Mouse (Mus musculus): Measurements from ENCODE around the gene Opcml. TPM values are rescaled to one million over a fixed set of nuclear protein-coding genes. Genes with fewer than 3 reads are reported as not detected.

Gene Opcml
- polyA plus RNA-seq, 1 experiment from 2014 or later, result 36.5 TPM

DNA sequence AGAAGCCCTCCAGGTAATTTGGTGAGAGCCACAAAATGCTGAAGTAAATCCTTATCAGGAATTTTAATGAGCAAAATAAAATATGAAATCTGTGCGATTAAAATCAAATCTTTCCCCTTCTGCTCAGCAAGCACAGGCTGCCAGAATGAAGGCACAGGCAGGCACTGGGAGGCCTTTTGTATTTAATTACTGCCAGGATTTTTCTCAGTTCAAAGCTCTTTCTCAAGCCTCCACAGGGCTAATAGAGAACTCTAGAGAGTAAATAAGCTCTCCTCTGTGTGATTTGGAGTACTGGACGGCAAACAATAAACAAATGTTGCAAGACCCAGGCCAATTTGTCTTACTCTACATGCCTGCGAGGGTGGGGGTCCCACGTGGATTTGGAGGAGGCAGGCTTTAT, 208.2 kb downstream of the Opcml start:
- Histone ChIP-seq H3K4me3 (replicated peaks; ENCODE audit: low read depth, low read length) (no peak overlapping the region), H3K4me1 (ENCODE audit: control insufficient read depth, insufficient read depth, low read length) (no peaks in the 10 kb centered on the region), H3K36me3 (ENCODE audit: control insufficient read depth, insufficient read depth, low read length) (no peaks in the 10 kb centered on the region), H3K4me2 (ENCODE audit: low read length) (no peak overlapping the region), H3K27ac (replicated peaks; ENCODE audit: low read depth, low read length) (no peak overlapping the region), H3K9ac (replicated peaks; ENCODE audit: low read length) (no peak overlapping the region), H3K27me3 (ENCODE audit: control insufficient read depth, insufficient read depth, low read length) (no peaks in the 10 kb centered on the region), H3K9me3 (ENCODE audit: control insufficient read depth, low read length) (no peaks in the 10 kb centered on the region)
- ATAC-seq (ENCODE audit: low FRiP score, low TSS enrichment) (no peak), DNase-seq (peak; percentile 38)
- WGBS, result 46% methylated on average over 4 of the region's 4 CpGs

DNA sequence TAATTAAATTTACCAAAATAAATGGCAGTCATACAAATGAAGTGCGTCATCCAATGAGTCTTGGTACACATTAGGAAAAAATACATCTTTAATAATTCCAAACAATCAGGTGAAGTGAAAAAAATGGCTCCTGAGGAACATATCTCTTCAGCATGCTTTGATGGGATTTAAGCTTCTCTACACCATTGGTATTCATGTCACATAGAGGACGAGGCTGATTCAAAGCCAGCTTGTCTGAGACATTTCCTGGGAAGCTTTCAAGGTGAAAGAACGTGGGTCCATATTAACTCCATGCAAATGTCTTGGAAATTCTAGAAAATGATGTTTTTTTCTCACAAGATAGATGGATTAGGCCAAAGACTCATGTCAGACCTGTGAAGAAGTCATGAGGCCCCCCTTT, 212.6 kb downstream of the Opcml start:
- H3K27me3 ChIP-seq (ENCODE audit: control insufficient read depth, insufficient read depth, low read length), result no peaks in the 10 kb centered on the region
- H3K4me2 ChIP-seq (ENCODE audit: low read length), result no peak overlapping the region
- WGBS, result 55% methylated on average over 3 of the region's 3 CpGs
- no peaks in the 10 kb centered on the region for H3K36me3 ChIP-seq (ENCODE audit: control insufficient read depth, insufficient read depth, low read length)
- no peaks in the 10 kb centered on the region for H3K4me1 ChIP-seq (ENCODE audit: control insufficient read depth, insufficient read depth, low read length)
- H3K4me3 ChIP-seq (replicated peaks; ENCODE audit: low read depth, low read length), result no peak overlapping the region
- no peaks in the 10 kb centered on the region; the same call in 1 of the 2 replicates for H3K9me3 ChIP-seq (ENCODE audit: control insufficient read depth, low read length)
- no peak overlapping the region for H3K27ac ChIP-seq (replicated peaks; ENCODE audit: low read depth, low read length)
- DNase-seq (peak; percentile 54), ATAC-seq (ENCODE audit: low FRiP score, low TSS enrichment) (no peak)
- H3K9ac ChIP-seq (replicated peaks; ENCODE audit: low read length), result no peak overlapping the region

DNA sequence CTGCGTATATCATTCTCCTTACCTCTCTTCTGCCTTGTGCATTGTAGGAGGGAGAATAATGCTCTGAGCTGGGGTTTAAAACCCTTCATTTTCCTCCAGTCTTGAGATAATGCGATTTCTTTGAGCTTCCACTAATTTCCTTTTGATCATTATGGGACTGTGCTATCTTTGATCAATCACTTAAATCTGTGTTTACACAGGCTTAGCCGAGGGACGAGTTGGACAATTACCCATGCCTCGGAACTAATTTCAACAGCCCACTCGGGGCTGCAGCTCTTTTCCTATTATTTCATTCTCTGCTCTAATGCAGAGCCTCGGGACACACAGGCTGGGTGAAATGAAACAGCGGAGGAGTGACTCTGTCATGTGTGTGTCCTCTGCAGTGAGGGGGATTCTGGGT, 220.9 kb downstream of the Opcml start:
- Histone ChIP-seq H3K4me1 (ENCODE audit: control insufficient read depth, insufficient read depth, low read length) (peaks cover 12% of the 10 kb centered on the region; the same call in 1 of the 2 replicates), H3K4me3 (replicated peaks; ENCODE audit: low read depth, low read length) (no peak overlapping the region)
- no peak for ATAC-seq (ENCODE audit: low FRiP score, low TSS enrichment)

DNA sequence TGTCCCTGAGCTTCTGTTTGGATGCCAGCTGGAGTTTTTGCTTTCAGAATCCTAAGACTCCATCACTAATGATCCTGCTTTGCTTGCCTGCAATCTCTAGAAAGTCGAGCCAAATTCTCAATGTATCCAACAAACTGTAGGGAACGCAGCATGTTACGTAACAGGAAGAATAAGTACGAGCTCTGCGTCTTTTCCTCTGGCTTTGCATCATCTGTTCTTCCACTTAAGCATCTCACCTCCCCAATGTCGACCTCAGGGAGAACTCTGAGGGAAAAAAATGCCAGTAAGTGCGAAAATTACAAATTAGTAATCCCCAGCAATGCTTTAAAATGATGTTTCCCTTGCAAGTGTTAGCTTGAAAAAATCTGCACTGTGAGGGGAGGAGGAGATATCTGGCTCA, 222.1 kb downstream of the Opcml start:
- H3K36me3 ChIP-seq (ENCODE audit: control insufficient read depth, insufficient read depth, low read length), result no peaks in the 10 kb centered on the region
- no peaks in the 10 kb centered on the region for H3K9me3 ChIP-seq (ENCODE audit: control insufficient read depth, low read length)
- H3K4me2 ChIP-seq (ENCODE audit: low read length), result no peak overlapping the region
- H3K27me3 ChIP-seq (ENCODE audit: control insufficient read depth, insufficient read depth, low read length), result no peaks in the 10 kb centered on the region
- no peak overlapping the region for H3K9ac ChIP-seq (replicated peaks; ENCODE audit: low read length)
- no peak for ATAC-seq (ENCODE audit: low FRiP score, low TSS enrichment)
- H3K27ac ChIP-seq (replicated peaks; ENCODE audit: low read depth, low read length), result no peak overlapping the region
- 78% methylated on average over 7 of the region's 7 CpGs for WGBS
- H3K4me1 ChIP-seq (ENCODE audit: control insufficient read depth, insufficient read depth, low read length), result peaks cover 12% of the 10 kb centered on the region; the same call in 1 of the 2 replicates
- DNase-seq, result no peak
- H3K4me3 ChIP-seq (replicated peaks; ENCODE audit: low read depth, low read length), result no peak overlapping the region

More for the DNA sequence above, 220.9 kb downstream of the Opcml start:
- Histone ChIP-seq H3K27ac (replicated peaks; ENCODE audit: low read depth, low read length) (0 out of 2 replicates have a peak overlapping the region, but pooled peaks have one; percentile 20), H3K9me3 (ENCODE audit: control insufficient read depth, low read length) (no peaks in the 10 kb centered on the region), H3K9ac (replicated peaks; ENCODE audit: low read length) (no peak overlapping the region), H3K27me3 (ENCODE audit: control insufficient read depth, insufficient read depth, low read length) (no peaks in the 10 kb centered on the region), H3K36me3 (ENCODE audit: control insufficient read depth, insufficient read depth, low read length) (no peaks in the 10 kb centered on the region), H3K4me2 (ENCODE audit: low read length) (peak overlapping the region; percentile 3; the same call in 1 of the 2 replicates)
- DNase-seq, result peak; percentile 43
- WGBS, result 22% methylated on average over 8 of the region's 8 CpGs

DNA sequence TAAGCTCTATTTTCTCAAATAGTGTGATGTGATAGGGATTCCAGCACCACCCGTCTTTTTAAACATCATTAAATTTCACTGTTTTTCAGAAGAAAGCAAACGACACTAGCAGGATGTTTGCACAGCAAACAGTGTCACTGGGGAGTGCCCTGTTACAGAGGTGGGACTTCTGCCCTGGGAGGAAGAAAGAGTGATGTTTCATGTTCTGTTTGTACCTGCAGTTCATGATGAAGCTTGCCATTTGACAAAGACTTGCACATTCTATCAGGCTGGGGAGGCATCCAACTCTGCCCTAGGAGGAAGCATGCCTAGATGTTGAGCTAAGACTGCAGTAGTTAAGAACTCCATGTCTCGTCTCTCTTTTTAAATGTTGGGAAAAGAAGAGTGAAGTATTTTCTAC, 222.6 kb downstream of the Opcml start:
- Histone ChIP-seq H3K9me3 (ENCODE audit: control insufficient read depth, low read length) (no peaks in the 10 kb centered on the region), H3K9ac (replicated peaks; ENCODE audit: low read length) (no peak overlapping the region), H3K4me1 (ENCODE audit: control insufficient read depth, insufficient read depth, low read length) (peaks cover 12% of the 10 kb centered on the region; the same call in 1 of the 2 replicates), H3K27ac (replicated peaks; ENCODE audit: low read depth, low read length) (no peak overlapping the region), H3K4me2 (ENCODE audit: low read length) (no peak overlapping the region), H3K36me3 (ENCODE audit: control insufficient read depth, insufficient read depth, low read length) (no peaks in the 10 kb centered on the region), H3K4me3 (replicated peaks; ENCODE audit: low read depth, low read length) (no peak overlapping the region), H3K27me3 (ENCODE audit: control insufficient read depth, insufficient read depth, low read length) (no peaks in the 10 kb centered on the region)
- WGBS, result 71% methylated on average over 3 of the region's 3 CpGs
- no peak for DNase-seq
- no peak for ATAC-seq (ENCODE audit: low FRiP score, low TSS enrichment)

DNA sequence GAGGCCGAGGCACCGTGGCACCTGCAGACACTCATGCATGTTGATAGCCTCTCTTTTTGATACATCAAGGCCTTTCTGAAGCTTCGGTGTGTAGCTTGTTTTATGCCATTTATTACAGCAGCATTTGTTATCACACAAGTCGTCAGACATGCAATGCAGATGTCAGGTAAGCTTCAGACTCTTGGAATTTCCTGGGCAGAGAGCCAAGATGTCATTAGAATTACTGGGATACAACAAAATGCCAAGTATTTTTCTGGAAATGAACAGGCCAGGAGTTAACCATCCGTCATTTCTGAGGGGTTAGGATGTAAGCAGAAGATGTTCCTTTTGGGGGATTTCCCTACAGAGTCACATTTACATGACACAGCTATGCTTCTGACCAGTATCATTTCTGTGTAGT, 237.6 kb downstream of the Opcml start:
- H3K27ac ChIP-seq (replicated peaks; ENCODE audit: low read depth, low read length), result no peak overlapping the region
- no peak overlapping the region for H3K4me3 ChIP-seq (replicated peaks; ENCODE audit: low read depth, low read length)
- no peaks in the 10 kb centered on the region for H3K27me3 ChIP-seq (ENCODE audit: control insufficient read depth, insufficient read depth, low read length)
- peaks cover 13% of the 10 kb centered on the region; the same call in 1 of the 2 replicates for H3K4me1 ChIP-seq (ENCODE audit: control insufficient read depth, insufficient read depth, low read length)
- H3K4me2 ChIP-seq (ENCODE audit: low read length), result no peak overlapping the region
- DNase-seq (peak; percentile 52), ATAC-seq (ENCODE audit: low FRiP score, low TSS enrichment) (no peak)
- H3K36me3 ChIP-seq (ENCODE audit: control insufficient read depth, insufficient read depth, low read length), result no peaks in the 10 kb centered on the region
- H3K9me3 ChIP-seq (ENCODE audit: control insufficient read depth, low read length), result no peaks in the 10 kb centered on the region
- 44% methylated on average over 5 of the region's 5 CpGs for WGBS
- no peak overlapping the region for H3K9ac ChIP-seq (replicated peaks; ENCODE audit: low read length)

DNA sequence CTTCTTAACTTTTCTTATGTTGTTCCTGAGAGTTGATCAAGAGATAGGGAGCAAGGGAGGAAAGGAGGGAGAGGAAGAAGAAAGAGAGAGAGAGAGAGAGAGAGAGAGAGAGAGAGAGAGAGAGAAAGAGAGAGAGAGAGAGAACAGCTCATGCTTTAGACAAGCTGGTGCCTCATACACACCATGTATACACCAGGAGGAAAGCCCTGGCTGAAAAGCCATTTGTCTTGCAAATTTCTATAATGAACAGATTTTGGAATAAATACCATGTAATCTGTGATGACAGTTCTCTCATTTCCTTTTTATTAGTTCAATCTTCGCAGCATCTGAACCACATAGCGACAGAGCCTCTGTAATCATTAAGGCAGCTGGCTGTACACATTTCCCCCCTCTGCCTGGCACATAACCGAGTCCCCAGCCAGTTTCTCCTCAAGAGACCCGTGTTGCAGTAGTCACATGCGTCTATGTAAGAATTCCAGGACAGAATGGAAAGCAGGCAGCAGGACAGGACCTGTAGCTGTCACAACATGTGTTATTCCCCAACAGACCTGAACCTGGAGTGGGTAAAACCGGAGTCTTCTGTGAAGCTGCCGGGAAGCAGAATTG, 238.3 kb downstream of the Opcml start:
- Histone ChIP-seq H3K4me3 (replicated peaks; ENCODE audit: low read depth, low read length) (no peak overlapping the region), H3K27me3 (ENCODE audit: control insufficient read depth, insufficient read depth, low read length) (no peaks in the 10 kb centered on the region), H3K36me3 (ENCODE audit: control insufficient read depth, insufficient read depth, low read length) (no peaks in the 10 kb centered on the region), H3K9me3 (ENCODE audit: control insufficient read depth, low read length) (no peaks in the 10 kb centered on the region), H3K9ac (replicated peaks; ENCODE audit: low read length) (no peak overlapping the region), H3K4me2 (ENCODE audit: low read length) (no peak overlapping the region), H3K27ac (replicated peaks; ENCODE audit: low read depth, low read length) (no peak overlapping the region), H3K4me1 (ENCODE audit: control insufficient read depth, insufficient read depth, low read length) (peaks cover 13% of the 10 kb centered on the region; the same call in 1 of the 2 replicates)
- ATAC-seq (ENCODE audit: low FRiP score, low TSS enrichment), result 0 out of 2 replicates have a peak, but pooled peaks have one; percentile 17
- 17% methylated on average over 7 of the region's 7 CpGs for WGBS
- DNase-seq, result peak; percentile 59

DNA sequence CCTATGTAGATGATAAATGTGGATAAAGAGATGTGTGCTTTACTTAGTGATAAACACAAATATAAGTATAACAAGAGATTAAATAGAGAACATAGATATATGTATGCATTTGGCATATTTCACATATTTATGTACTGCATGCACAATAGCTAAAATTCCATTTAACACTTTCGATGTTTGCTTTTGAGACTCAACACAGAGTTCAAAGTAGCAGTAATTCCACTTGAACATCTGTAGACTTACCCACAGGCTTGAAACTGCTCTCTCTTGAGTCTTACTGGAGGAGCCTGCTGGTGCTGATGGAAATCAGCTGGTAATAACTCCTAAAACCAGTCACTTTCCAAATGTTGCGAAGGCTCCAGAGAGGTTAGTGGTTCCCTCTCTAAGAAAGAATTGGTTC, 258.6 kb downstream of the Opcml start:
- Histone ChIP-seq H3K27ac (replicated peaks; ENCODE audit: low read depth, low read length) (no peak overlapping the region), H3K4me1 (ENCODE audit: control insufficient read depth, insufficient read depth, low read length) (no peaks in the 10 kb centered on the region), H3K27me3 (ENCODE audit: control insufficient read depth, insufficient read depth, low read length) (no peaks in the 10 kb centered on the region), H3K9me3 (ENCODE audit: control insufficient read depth, low read length) (no peaks in the 10 kb centered on the region), H3K9ac (replicated peaks; ENCODE audit: low read length) (no peak overlapping the region), H3K4me2 (ENCODE audit: low read length) (no peak overlapping the region), H3K4me3 (replicated peaks; ENCODE audit: low read depth, low read length) (no peak overlapping the region), H3K36me3 (ENCODE audit: control insufficient read depth, insufficient read depth, low read length) (no peaks in the 10 kb centered on the region)
- no peak for DNase-seq
- no peak for ATAC-seq (ENCODE audit: low FRiP score, low TSS enrichment)
- 98% methylated on average over 2 of the region's 2 CpGs for WGBS

DNA sequence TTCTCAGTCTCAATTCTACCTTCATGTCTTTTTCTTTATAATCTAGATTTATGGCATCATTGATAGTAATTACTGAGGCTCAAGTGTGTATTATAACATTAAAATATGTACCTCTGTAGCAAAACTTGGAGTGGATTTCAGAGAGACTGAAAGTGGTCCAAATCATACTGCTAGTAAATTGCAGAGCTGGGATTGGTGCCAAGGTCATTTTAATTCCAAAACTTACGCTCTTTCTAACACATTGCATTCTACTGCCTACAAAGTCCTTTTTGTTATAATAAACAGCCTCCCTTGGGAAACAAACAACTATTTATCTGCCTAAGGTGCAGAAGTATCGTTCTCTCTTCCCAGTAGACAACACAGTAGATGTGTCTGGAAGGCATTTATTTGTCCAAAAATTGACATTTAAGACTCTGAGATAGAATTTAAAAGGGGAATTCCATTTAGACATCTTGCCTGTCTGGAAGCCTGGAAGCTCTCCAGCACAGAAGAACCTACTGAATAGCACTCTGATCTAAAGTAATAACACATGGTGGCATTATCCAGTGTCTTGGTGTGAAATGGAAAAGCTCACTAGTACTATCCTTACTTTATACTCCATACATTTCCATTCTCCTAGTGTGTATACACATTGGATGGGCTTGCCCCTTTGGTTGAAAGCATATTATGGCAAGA, 266.7 kb downstream of the Opcml start:
- Histone ChIP-seq H3K27ac (replicated peaks; ENCODE audit: low read depth, low read length) (no peak overlapping the region), H3K9ac (replicated peaks; ENCODE audit: low read length) (no peak overlapping the region), H3K36me3 (ENCODE audit: control insufficient read depth, insufficient read depth, low read length) (no peaks in the 10 kb centered on the region), H3K4me3 (replicated peaks; ENCODE audit: low read depth, low read length) (no peak overlapping the region), H3K9me3 (ENCODE audit: control insufficient read depth, low read length) (no peaks in the 10 kb centered on the region), H3K27me3 (ENCODE audit: control insufficient read depth, insufficient read depth, low read length) (no peaks in the 10 kb centered on the region), H3K4me1 (ENCODE audit: control insufficient read depth, insufficient read depth, low read length) (no peaks in the 10 kb centered on the region), H3K4me2 (ENCODE audit: low read length) (no peak overlapping the region)
- peak; percentile 12 for DNase-seq
- 75% methylated on average over 2 of the region's 2 CpGs for WGBS
- no peak for ATAC-seq (ENCODE audit: low FRiP score, low TSS enrichment)
